10 mouse cellular contexts compared by ENCODE assay signal in the genomic region with DNA sequence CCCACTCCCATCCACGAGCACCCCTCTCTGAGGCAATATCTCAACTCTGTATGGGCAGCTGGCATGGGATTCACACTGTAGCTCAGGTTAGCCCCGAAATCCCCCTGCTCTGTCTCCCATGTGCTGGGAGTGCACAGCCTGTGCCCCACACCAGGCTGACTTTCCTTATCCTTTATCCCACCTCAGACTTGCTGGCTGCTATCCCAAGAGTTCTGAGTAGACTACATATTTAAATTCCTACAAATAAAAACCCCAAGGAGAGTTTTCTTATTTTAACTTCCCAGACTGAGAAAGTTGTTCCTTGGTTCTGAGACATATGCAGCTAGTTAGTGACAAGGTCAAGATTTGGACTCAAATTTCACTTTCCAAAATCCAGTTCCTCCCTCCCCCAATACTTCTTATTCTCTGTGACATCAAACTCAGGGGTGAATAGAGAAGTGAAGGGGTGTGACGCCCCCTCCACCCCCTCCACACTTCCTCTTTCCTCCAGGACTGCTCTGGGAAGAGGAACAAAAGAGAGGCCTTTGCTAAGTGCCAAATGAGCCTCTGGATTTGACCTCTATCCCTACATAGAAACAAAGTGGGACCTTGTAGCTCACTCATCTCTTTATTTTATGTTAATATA. TPM values are rescaled to one million over a fixed set of nuclear protein-coding genes. Genes with fewer than 3 reads are reported as not detected.
DNase-seq lines count a peak whose midpoint lies in the region; ATAC-seq and TF ChIP-seq lines count a peak whose summit lies in the region.
"Had no signal": no experiment of that assay in that cellular context is flagged by ENCODE, and none has a peak within 500 bp of the region (broad histone marks: within the 10 kb centered on the region; RNA-seq: fewer than 3 reads in every experiment).

No protein-coding gene starts in this region.

- ATAC-seq in liver, embryonic 11.5 days (replicated peaks; ENCODE audit: low FRiP score) = no peak
- ATAC-seq in embryonic facial prominence, embryonic 12.5 days (ENCODE audit: insufficient number of reproducible peaks, insufficient read depth, low FRiP score, low TSS enrichment) = peak; percentile 75; the same call in 1 of the 2 replicates
- ATAC-seq: forebrain, embryonic 15.5 days had no signal

- H3K27ac ChIP-seq in liver, adult 2 months (replicated peaks; ENCODE audit: insufficient read depth, low read depth, low read length) = peak overlapping the region; percentile 6
- no peak overlapping the region for H3K27ac ChIP-seq in liver, embryonic 11.5 days (ENCODE audit: low read depth, low read length)
- peak overlapping the region; percentile 77 for H3K27ac ChIP-seq in embryonic facial prominence, embryonic 12.5 days
- H3K27ac ChIP-seq: forebrain, embryonic 15.5 days; liver, embryonic 15.5 days had no signal

- H3K4me1 ChIP-seq in liver, adult 2 months (ENCODE audit: control insufficient read depth, insufficient read depth, low read length) = no peaks in the 10 kb centered on the region
- H3K4me1 ChIP-seq in liver, embryonic 11.5 days (replicated peaks; ENCODE audit: control insufficient read depth, insufficient read depth, low read length) = no peaks in the 10 kb centered on the region
- H3K4me1 ChIP-seq in embryonic facial prominence, embryonic 12.5 days = peaks cover 22% of the 10 kb centered on the region
- H3K4me1 ChIP-seq: liver, embryonic 15.5 days had no signal

- peak; percentile 45 for DNase-seq in liver, adult 2 months (ENCODE audit: extremely low read depth, low read depth, low spot score)
- DNase-seq in liver, embryonic 11.5 days (ENCODE audit: low spot score) = no peak
- peak; percentile 67 for DNase-seq in MEL-GATA-1-ER (ENCODE audit: extremely low read depth, low read depth)
- peak; percentile 78 to 80 for DNase-seq in monocyte, adult 2 months (ENCODE audit: low read depth in 1 of 2, low spot score in 2 of 2)
- no peak for DNase-seq in right cerebral cortex, postnatal 4 days
- no peak for DNase-seq in T-cell, adult 2 months (ENCODE audit: low spot score)
- DNase-seq: gastrocnemius, postnatal 36 days had no signal

- H3K9me3 ChIP-seq in liver, embryonic 11.5 days (ENCODE audit: control insufficient read depth, low read length) = no peaks in the 10 kb centered on the region
- H3K9me3 ChIP-seq in embryonic facial prominence, embryonic 12.5 days = no peaks in the 10 kb centered on the region
- H3K9me3 ChIP-seq: forebrain, embryonic 15.5 days; liver, embryonic 15.5 days had no signal

- H3K4me2 ChIP-seq in liver, embryonic 11.5 days = no peak overlapping the region
- no peak overlapping the region for H3K4me2 ChIP-seq in embryonic facial prominence, embryonic 12.5 days (replicated peaks)
- H3K4me2 ChIP-seq: forebrain, embryonic 15.5 days; liver, embryonic 15.5 days had no signal

- H3K79me2 ChIP-seq in liver, adult 2 months (ENCODE audit: control insufficient read depth, insufficient read depth, low read length) = no peaks in the 10 kb centered on the region

- TF ChIP-seq CTCF in liver, adult 2 months (IDR thresholded peaks at IDR 0.05; ENCODE audit: low read depth, low read length) = no peak

- H3K27me3 ChIP-seq in liver, adult 2 months (ENCODE audit: control insufficient read depth, insufficient read depth, low read length) = no peaks in the 10 kb centered on the region
- no peaks in the 10 kb centered on the region for H3K27me3 ChIP-seq in liver, embryonic 11.5 days (replicated peaks; ENCODE audit: control insufficient read depth, insufficient read depth, low read length)
- H3K27me3 ChIP-seq in embryonic facial prominence, embryonic 12.5 days = no peaks in the 10 kb centered on the region
- H3K27me3 ChIP-seq: forebrain, embryonic 15.5 days had no signal

- no peak for TF ChIP-seq POLR2A in liver, adult 2 months (IDR thresholded peaks at IDR 0.05; ENCODE audit: extremely low read depth, insufficient read depth, low read length)

- H3K9ac ChIP-seq in liver, adult 2 months (ENCODE audit: low read depth, low read length) = no peak overlapping the region
- H3K9ac ChIP-seq in liver, embryonic 11.5 days (ENCODE audit: low read depth, low read length) = no peak overlapping the region
- H3K9ac ChIP-seq in embryonic facial prominence, embryonic 12.5 days = no peak overlapping the region
- H3K9ac ChIP-seq: forebrain, embryonic 15.5 days; liver, embryonic 15.5 days had no signal

- H3K4me3 ChIP-seq in liver, adult 2 months (ENCODE audit: insufficient read depth, low read depth, low read length) = no peak overlapping the region
- no peak overlapping the region for H3K4me3 ChIP-seq in liver, embryonic 11.5 days (ENCODE audit: low read depth, low read length)
- H3K4me3 ChIP-seq in embryonic facial prominence, embryonic 12.5 days = no peak overlapping the region
- H3K4me3 ChIP-seq: forebrain, embryonic 15.5 days; liver, embryonic 15.5 days had no signal

- no peaks in the 10 kb centered on the region for H3K36me3 ChIP-seq in liver, adult 2 months (ENCODE audit: control insufficient read depth, insufficient read depth, low read length)
- H3K36me3 ChIP-seq in liver, embryonic 11.5 days (ENCODE audit: control insufficient read depth, insufficient read depth, low read length) = no peaks in the 10 kb centered on the region
- no peaks in the 10 kb centered on the region for H3K36me3 ChIP-seq in embryonic facial prominence, embryonic 12.5 days
- H3K36me3 ChIP-seq: forebrain, embryonic 15.5 days; liver, embryonic 15.5 days had no signal

- 81% methylated on average over 3 of the region's 3 CpGs for WGBS in liver, adult 2 months
- 59% methylated on average over 3 of the region's 3 CpGs for WGBS in liver, embryonic 11.5 days
- WGBS in embryonic facial prominence, embryonic 12.5 days = 57% methylated on average over 3 of the region's 3 CpGs

RNA-seq across cellular contexts. Expression of gene Sgk1, which starts 7.3 kb away (rescaled TPM):
- total RNA-seq in liver, adult 2 months (2014; rRNA removed) = 20.9 and 27.4 TPM in 2 replicates
- 8.9 and 9.1 TPM in 2 replicates for polyA plus RNA-seq in liver, adult 2 months (2012; rRNA removed)
- polyA plus RNA-seq in liver, embryonic 11.5 days (2014; fragmentation: Nextera tagmentation; extraction: Ambion mirVana) = 20.2 and 21.2 TPM in 2 replicates
- polyA plus RNA-seq in embryonic facial prominence, embryonic 12.5 days (2016; fragmentation: Nextera tagmentation; extraction: Ambion mirVana) = 32.8 and 41.7 TPM in 2 replicates

Comparison
In these comparisons a context has a peak if more than half of its experiments do, and no peak if none do; other contexts are left out.
1. DNase-seq: peak in liver, adult 2 months (single experiment), MEL-GATA-1-ER (single experiment) and monocyte, adult 2 months (2 of 2); none in liver, embryonic 11.5 days (single experiment), right cerebral cortex, postnatal 4 days (single experiment) and T-cell, adult 2 months (single experiment).